Mouse (Mus musculus) liver, embryonic 14.5 days (tissue): Measurements from ENCODE around the gene Itpr1. TPM values are rescaled to one million over a fixed set of nuclear protein-coding genes. Genes with fewer than 3 reads are reported as not detected.

ENCODE experiments used
- ATAC-seq: fragments of 200-750 bp; cut with Nextera tagmentation; 2 replicates; pipeline ENCODE4 v1.8.0; 2017; ENCODE audit warnings: moderate number of reproducible peaks, mild to moderate bottlenecking, moderate library complexity; ENCODE audit not compliant: insufficient read depth
- DNase-seq, 3 experiments: peaks; one replicate each; pipeline ENCODE4 v3.0.0-alpha.2; 2012 to 2013; ENCODE audit warnings: low read depth in 3 of 3, low spot score in 3 of 3
- H3K27ac ChIP-seq: fragments of 300-500 bp; sonication (generic); 2 replicates; pipeline ENCODE4 v1.5.1; 2014; ENCODE audit warnings: moderate library complexity, mild to moderate bottlenecking, control low read depth, inconsistent platforms
- H3K27me3 ChIP-seq: fragments of 300-500 bp; sonication (generic); 2 replicates; pipeline ENCODE4 v1.6.1; 2014; ENCODE audit warnings: mild to moderate bottlenecking, low read length, moderate library complexity; ENCODE audit not compliant: control insufficient read depth, insufficient read depth
- H3K36me3 ChIP-seq: fragments of 300-500 bp; sonication (generic); replicated peaks from 2 replicates; pipeline ENCODE4 v1.6.1; 2014; ENCODE audit warnings: low read depth; ENCODE audit not compliant: control insufficient read depth, insufficient read depth
- H3K4me1 ChIP-seq, 2 experiments: fragments of 200-500 bp in 1 of 2; fragments of 300-500 bp in 1 of 2; sonication (generic) in 1 of 2; replicated peaks; 2 replicates each; pipeline ENCODE4 v1.6.1; 2012 to 2014; ENCODE audit warnings: antibody characterized with exemption in 1 of 2, inconsistent platforms in 1 of 2, low read length in 1 of 2; ENCODE audit not compliant: control insufficient read depth in 2 of 2, insufficient read depth in 2 of 2
- H3K4me2 ChIP-seq: fragments of 300-500 bp; sonication (generic); 2 replicates; pipeline ENCODE4 v1.6.1; 2014; ENCODE audit warnings: low read depth, mild to moderate bottlenecking, control low read depth, moderate library complexity
- H3K4me3 ChIP-seq, 2 experiments: fragments of 200-500 bp in 1 of 2; fragments of 300-500 bp in 1 of 2; sonication (generic) in 1 of 2; 2 replicates each; pipeline ENCODE4 v1.5.1; 2012 to 2014; ENCODE audit warnings: low read depth in 2 of 2, low read length in 2 of 2, mild to moderate bottlenecking in 2 of 2, control low read depth in 1 of 2, inconsistent platforms in 1 of 2, moderate library complexity in 1 of 2; ENCODE audit not compliant: insufficient read depth in 1 of 2
- H3K9ac ChIP-seq: fragments of 300-500 bp; sonication (generic); replicated peaks from 2 replicates; pipeline ENCODE4 v1.6.1; 2014; ENCODE audit warnings: mild to moderate bottlenecking, control low read depth, moderate library complexity
- H3K9me3 ChIP-seq: fragments of 300-500 bp; sonication (generic); 2 replicates; pipeline ENCODE4 v1.6.1; 2016; ENCODE audit warnings: low read length, mixed read lengths; ENCODE audit not compliant: control insufficient read depth
- CTCF ChIP-seq: IDR thresholded peaks from 2 replicates; pipeline ENCODE4 v1.5.1; 2016; ENCODE audit warnings: antibody characterized with exemption, low read depth, control low read depth
- EP300 ChIP-seq: IDR thresholded peaks from 2 replicates; pipeline ENCODE4 v1.6.1; 2016; ENCODE audit warnings: antibody characterized with exemption, low read depth
- WGBS: fragments of 180-500 bp; shearing (Covaris S2); extraction: QIAGEN DNeasy Blood & Tissue Kit; methylation state at CpG from one replicate; pipeline ENCODE4 v1.1.7; 2014; ENCODE audit not compliant: insufficient replicate concordance; 5-methylcytosine and 5-hydroxymethylcytosine counted together
- polyA plus RNA-seq, 2 experiments: library from polyadenylated mRNA; depleted of rRNA in 1 of 2; stranded (reverse) in 1 of 2; unstranded in 1 of 2; fragments of >200 nt; fragmentation: Nextera tagmentation in 1 of 2; extraction: Ambion mirVana in 1 of 2; gene quantifications; 2 replicates each; pipeline versions ENCODE4 v1.2.1 to v1.2.3; 2012 to 2014

Gene Itpr1
- polyA plus RNA-seq, 2 experiments, result 1.6 to 3.1 TPM

GRCm38 (mm10) chr6:108169466-108169865, 43.4 kb upstream of the Itpr1 start:
- 72% methylated on average over 3 of the region's 3 CpGs for WGBS
- Histone ChIP-seq H3K27me3 (no peaks in the 10 kb centered on the region), H3K4me3 (no peak overlapping the region), H3K36me3 (peaks cover 2% of the 10 kb centered on the region; the same call in 1 of the 2 replicates), H3K27ac (no peak overlapping the region), H3K9ac (no peak overlapping the region), H3K4me1 (0 out of 4 replicates have a peak, but pooled peaks cover 0 to 2% of the 10 kb centered on the region in 2 experiments), H3K4me2 (no peak overlapping the region), H3K9me3 (no peaks in the 10 kb centered on the region)
- no peak for DNase-seq
- no peak for ATAC-seq
- TF ChIP-seq EP300, result no peak
- no peak for TF ChIP-seq CTCF

GRCm38 (mm10) chr6:108172219-108172618, 40.7 kb upstream of the Itpr1 start:
- ATAC-seq (no peak), DNase-seq (no peak)
- H3K4me1 ChIP-seq, result 0 out of 4 replicates have a peak, but pooled peaks cover 0 to 2% of the 10 kb centered on the region in 2 experiments
- no peak overlapping the region for H3K27ac ChIP-seq
- no peak overlapping the region for H3K4me2 ChIP-seq
- no peak overlapping the region for H3K9ac ChIP-seq
- no peak overlapping the region for H3K4me3 ChIP-seq
- TF ChIP-seq CTCF, result no peak
- TF ChIP-seq EP300, result no peak
- no peaks in the 10 kb centered on the region for H3K27me3 ChIP-seq
- no peaks in the 10 kb centered on the region for H3K9me3 ChIP-seq
- 90% methylated on average over 1 of the region's 1 CpGs for WGBS
- peaks cover 2% of the 10 kb centered on the region; the same call in 1 of the 2 replicates for H3K36me3 ChIP-seq

DNA sequence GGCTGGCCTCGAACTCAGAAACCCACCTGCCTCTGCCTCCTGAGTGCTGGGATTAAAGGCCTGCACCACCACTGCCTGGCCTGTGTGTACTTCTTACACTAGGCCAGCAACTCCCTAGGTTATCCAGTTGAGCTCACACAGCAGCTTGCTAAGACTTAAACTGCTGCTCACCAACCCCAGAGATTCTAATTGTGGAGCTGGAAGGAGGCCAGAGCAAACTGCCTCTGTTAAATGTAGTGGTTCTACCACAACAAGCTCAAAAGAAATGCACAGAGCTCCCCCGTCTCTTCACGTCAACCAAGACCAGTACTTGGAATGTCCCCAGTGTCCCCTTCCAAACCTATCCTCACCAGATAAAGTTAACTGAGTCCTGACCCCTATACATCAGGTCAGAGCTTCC, 38.7 kb upstream of the Itpr1 start:
- Histone ChIP-seq H3K27ac (no peak overlapping the region), H3K36me3 (peaks cover 2% of the 10 kb centered on the region; the same call in 1 of the 2 replicates), H3K9me3 (no peaks in the 10 kb centered on the region), H3K4me2 (no peak overlapping the region), H3K4me3 (no peak overlapping the region), H3K27me3 (no peaks in the 10 kb centered on the region), H3K9ac (no peak overlapping the region), H3K4me1 (no peaks in the 10 kb centered on the region)
- DNase-seq, result no peak
- 68% methylated on average over 3 of the region's 3 CpGs for WGBS
- TF ChIP-seq CTCF (no peak), EP300 (no peak)
- no peak for ATAC-seq

GRCm38 (mm10) chr6:108179087-108179486, 33.8 kb upstream of the Itpr1 start:
- DNase-seq (no peak), ATAC-seq (no peak)
- H3K4me1 ChIP-seq, result no peaks in the 10 kb centered on the region
- 47% methylated on average over 2 of the region's 2 CpGs for WGBS
- H3K4me2 ChIP-seq, result no peak overlapping the region
- H3K9me3 ChIP-seq, result no peaks in the 10 kb centered on the region
- TF ChIP-seq CTCF, result no peak
- TF ChIP-seq EP300, result no peak
- no peaks in the 10 kb centered on the region for H3K27me3 ChIP-seq
- H3K36me3 ChIP-seq, result no peaks in the 10 kb centered on the region
- H3K27ac ChIP-seq, result no peak overlapping the region
- H3K9ac ChIP-seq, result no peak overlapping the region
- no peak overlapping the region for H3K4me3 ChIP-seq

DNA sequence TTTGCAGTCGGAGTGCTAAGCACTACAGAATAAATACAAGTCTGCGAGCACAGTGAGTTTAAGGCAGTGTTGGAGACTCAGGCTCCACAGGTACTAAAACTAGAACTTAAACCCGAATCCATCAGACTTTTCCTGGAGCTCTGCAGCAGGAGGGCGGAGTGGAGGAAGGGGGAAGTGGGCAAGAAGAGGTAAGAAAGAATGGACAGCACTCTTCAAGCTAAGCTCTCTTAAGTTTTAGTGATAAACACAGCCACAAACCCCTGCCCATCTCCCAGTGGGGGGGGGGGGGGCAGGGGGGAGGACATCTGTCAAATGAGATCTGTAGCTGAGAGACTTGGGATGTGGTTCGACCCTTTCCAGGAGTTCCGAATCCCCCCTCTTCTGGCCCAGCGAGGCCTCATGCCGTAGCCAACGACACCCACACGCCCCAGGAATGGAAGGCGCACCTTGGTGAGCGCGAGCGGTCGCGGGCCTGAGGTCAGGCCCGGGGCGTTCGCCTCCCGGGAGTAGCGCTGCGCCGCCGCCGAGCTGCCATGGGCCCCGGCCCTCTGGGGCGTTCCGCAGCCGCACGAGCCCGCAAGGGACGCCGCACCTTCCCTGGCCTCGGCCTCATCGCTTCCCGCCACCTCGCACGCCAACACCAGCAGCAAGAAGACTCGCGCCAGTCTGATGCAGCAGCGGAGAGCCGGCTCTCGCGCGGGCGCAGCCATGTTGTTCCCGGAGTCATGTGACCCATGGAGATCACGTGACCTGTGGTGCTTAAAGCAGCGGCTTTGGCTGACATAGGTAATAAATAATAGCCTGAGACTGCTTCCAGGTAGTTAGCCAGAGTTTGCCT, 27.8 kb upstream of the Itpr1 start, which contains the start of gene Sumf1:
Sumf1 (minus strand) TSS at position 736 of the 838 bp plus-strand sequence.
- WGBS, result 4% methylated on average over 45 of the region's 49 CpGs
- TF ChIP-seq EP300 (no peak), CTCF (no peak)
- H3K27ac ChIP-seq, result no peak within 1 kb of the TSS

More for the DNA sequence above, 27.8 kb upstream of the Itpr1 start, which contains the start of gene Sumf1:
- H3K4me1 ChIP-seq, result peaks cover 3% of the 10 kb centered on the region in 2 experiments; a peak in 2 of 4 replicates
- peak; percentile 84 for ATAC-seq
- H3K4me3 ChIP-seq, result peak within 1 kb of the TSS; percentile 61 to 88
- no peaks in the 10 kb centered on the region for H3K9me3 ChIP-seq
- no peaks in the 10 kb centered on the region for H3K36me3 ChIP-seq
- H3K9ac ChIP-seq, result peak within 1 kb of the TSS; percentile 69
- H3K4me2 ChIP-seq, result peak within 1 kb of the TSS; percentile 72
- H3K27me3 ChIP-seq, result no peaks in the 10 kb centered on the region
- DNase-seq, result peak; percentile 79 to 83 (median 80)
